Mouse (Mus musculus) brown adipose tissue, adult 24 weeks (tissue): ENCODE measurements around the gene Nedd9. TPM values are rescaled to one million over a fixed set of nuclear protein-coding genes. Genes with fewer than 3 reads are reported as not detected.

Source experiments
- H3K27ac ChIP-seq: fragments of 200-500 bp; replicated peaks from 2 replicates; pipeline ENCODE4 v1.5.1; 2012; ENCODE audit warnings: low read depth, mild to moderate bottlenecking, low read length
- H3K4me1 ChIP-seq: fragments of 200-500 bp; 2 replicates; pipeline ENCODE4 v1.6.1; 2012; ENCODE audit warnings: low read length, mixed read lengths; ENCODE audit not compliant: control insufficient read depth, insufficient read depth, insufficient read length
- H3K4me3 ChIP-seq: fragments of 200-500 bp; 2 replicates; pipeline ENCODE4 v1.5.1; 2012; ENCODE audit warnings: low read depth, mild to moderate bottlenecking, low read length, moderate library complexity; ENCODE audit not compliant: insufficient read depth
- polyA plus RNA-seq: library from polyadenylated mRNA; stranded (reverse); fragments of >200 nt; gene quantifications from 2 replicates; pipeline ENCODE4 v1.2.4, GENCODE M21; 2012; ENCODE audit not compliant: missing spikeins, insufficient read depth, insufficient read length

Gene Nedd9
- polyA plus RNA-seq, 1 experiment: 7.5 TPM

DNA sequence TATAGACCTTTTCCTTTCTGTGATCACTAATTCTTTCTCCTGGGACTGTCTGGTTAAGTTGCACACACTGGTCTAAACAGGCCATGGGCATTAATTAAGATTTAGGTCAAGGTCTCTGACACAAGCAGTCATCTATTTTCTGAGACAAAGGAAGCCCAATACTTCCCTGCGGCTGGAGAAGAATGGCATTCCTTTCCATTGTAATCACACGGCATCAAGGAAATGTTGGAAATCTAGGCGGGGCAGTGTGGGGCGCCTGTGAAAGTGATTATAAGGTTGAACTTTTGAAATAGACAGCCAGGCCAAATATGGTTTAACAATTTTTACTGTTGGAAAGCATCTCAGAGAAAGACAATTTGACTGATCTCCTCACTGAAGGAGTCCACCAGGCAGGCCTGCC lies 10.9 kb downstream of the Nedd9 start:
- Histone ChIP-seq H3K4me3 (no peak overlapping the region), H3K4me1 (peaks cover 9% of the 10 kb centered on the region; the same call in 1 of the 2 replicates), H3K27ac (peak overlapping the region; percentile 90)

DNA sequence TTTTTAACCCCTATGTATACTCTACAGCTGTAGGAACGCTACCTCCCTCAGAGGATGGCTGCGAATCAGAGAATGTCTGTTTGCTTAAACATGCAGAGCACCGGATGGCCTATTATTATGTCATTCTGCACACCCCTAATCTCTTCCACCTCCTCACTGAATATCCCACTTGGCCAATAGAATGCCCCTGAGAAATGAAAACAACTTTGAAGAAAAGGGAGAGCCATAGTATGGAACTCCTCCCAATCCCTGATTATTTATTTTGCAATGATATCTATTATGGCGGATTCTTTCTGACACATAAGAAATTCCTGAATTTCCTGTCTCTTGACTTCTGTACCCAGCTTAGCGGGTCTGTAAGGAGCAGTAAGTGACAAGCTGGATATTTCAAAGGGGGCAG lies 12.8 kb downstream of the Nedd9 start:
- Histone ChIP-seq H3K4me1 (peaks cover 9% of the 10 kb centered on the region; the same call in 1 of the 2 replicates), H3K27ac (no peak overlapping the region), H3K4me3 (no peak overlapping the region)

DNA sequence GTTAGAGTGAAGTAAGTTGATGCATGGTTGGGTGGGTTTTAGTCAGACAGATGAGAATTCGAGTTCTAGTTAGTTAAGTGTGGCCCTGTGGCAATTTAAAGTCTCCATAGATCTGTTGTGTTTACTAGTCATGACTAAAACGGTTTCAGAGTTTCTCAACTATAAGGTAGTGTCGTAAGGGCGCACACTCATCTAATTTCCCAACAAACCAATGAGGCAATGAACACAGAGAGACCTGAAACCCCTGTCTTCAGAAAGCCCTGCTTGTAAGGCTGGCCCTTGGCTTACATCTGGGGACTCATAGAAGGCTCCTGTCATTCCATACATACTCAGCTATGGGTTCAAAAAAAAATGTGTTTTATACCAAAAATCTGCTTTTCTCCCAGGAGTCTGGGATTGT lies 13.7 kb downstream of the Nedd9 start:
- Histone ChIP-seq H3K4me3 (no peak overlapping the region), H3K27ac (no peak overlapping the region), H3K4me1 (peaks cover 10% of the 10 kb centered on the region)

DNA sequence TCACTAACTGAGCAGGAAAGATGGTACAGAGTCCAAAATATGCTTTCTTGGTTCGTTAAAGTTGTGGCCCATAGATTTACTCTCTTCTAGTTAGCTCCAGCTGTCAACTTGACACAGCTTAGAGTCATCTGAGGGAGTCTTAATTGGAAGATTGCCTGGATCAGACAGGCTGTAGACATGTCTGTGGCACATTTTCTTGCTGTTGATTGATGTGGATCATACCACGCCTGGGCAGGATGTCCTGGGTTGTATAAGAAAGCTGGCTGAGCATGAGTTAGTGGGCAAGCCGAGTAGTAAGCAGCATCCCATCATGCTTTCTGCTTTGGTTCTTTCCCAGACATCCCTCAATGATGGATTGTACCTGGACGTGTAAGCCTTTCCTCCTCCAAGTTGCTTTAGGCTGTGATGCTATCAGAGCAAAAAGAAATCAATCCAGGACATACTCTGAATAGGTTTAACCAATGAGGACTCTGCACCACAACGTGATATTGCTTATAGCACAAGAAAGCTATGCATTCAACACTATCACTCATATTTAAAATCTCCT lies 14.2 kb downstream of the Nedd9 start:
- peaks cover 14% of the 10 kb centered on the region for H3K4me1 ChIP-seq
- no peak overlapping the region for H3K27ac ChIP-seq
- H3K4me3 ChIP-seq: no peak overlapping the region

DNA sequence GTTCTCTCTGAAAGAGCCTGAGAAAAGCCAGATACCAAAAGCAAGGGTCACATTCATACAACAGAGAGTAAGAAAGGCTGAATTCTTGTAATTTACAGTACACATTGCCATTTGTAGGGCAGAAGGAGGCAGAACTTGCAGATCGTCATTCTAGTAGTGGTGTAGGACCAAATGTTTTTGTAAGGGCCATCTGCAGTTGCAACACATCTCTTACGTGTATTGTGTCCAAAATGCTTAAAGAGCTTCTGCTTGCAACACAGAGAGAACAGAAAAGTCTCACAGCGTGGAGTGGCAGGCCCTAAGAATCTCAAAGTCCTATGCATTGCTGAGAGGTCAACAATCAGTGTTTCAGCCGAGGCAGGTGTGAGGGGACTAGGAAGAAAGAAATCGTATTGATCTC lies 18.9 kb downstream of the Nedd9 start:
- peak overlapping the region; percentile 99 for H3K27ac ChIP-seq
- H3K4me1 ChIP-seq: peaks cover 16% of the 10 kb centered on the region
- H3K4me3 ChIP-seq: no peak overlapping the region

DNA sequence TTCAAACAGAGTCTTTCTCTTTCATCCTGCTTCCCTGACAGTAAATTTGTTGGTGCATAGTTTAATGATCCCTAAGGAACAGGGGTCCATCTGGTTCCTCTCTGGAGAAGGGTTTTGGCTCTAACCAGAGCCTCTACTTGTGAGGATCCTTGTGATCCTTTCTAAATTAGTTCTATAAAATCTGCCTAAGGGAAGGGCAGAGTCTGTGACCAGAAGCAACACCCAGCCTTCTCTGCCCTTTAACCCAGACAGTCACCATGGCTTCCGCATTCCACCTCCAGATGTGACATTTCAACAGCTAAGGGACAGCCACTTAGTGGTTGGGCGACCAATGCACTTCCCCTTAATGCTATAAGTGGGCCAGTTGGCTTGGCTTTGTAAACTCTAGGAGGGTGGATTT lies 20.1 kb downstream of the Nedd9 start:
- Histone ChIP-seq H3K27ac (peak overlapping the region; percentile 99), H3K4me3 (no peak overlapping the region), H3K4me1 (peaks cover 16% of the 10 kb centered on the region)

DNA sequence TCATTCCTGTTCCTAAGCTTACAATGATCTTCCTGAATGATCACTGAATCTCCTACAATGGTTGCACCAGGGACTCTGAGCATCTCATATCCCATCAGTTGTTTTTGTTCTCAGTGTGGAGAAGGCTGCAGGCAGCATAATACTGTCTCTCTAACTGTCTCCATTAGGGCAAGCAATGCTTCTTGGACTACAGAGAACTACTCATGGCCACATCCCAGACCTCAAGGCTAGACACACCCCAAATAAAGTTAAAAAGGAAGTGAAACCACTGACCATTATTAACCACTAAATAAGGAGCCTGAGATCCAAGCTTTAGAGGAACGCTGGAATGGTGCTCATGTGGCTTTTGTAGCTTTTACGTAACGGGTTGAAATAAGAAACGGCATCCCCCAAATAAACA lies 20.5 kb downstream of the Nedd9 start:
- Histone ChIP-seq H3K4me3 (no peak overlapping the region), H3K4me1 (peaks cover 19% of the 10 kb centered on the region), H3K27ac (peak overlapping the region; percentile 99)

DNA sequence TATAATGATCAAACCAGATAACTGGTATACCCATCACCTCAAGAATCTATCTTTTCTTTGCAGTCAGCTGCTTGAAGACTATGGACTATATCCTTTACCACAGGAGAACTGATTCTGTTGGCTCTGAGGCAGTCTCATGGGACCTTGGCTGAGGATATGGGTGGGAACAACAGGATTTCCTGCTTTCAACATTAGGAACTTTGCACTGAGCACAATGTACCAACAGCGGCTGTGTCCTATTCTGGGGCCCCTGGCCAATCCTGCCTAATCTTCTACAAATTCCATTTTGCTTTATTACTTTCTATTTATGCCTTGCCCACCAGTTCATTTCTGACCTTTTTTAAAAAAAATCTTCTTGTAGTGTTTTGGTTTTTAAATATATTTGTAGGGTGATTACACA lies 21.0 kb downstream of the Nedd9 start:
- Histone ChIP-seq H3K4me3 (no peak overlapping the region), H3K4me1 (peaks cover 21% of the 10 kb centered on the region)

DNA sequence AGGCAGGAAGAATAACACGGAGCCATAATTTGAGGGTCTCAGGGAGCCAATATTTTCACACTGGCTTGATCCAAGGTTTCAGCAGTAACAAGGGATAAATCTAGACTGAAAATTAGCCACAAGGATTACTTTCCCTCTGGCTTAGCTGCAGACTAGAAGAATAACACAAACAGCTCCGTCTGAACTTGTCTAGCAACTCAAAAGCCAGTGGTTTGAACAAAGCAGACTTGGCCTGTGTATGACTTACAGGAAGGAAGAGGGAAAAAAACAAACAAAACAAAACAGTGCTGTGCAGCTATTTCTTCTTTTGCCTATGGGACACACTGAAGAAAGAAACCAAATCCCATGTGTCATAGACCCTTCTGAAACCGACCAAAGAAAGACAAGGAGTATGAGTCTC lies 25.7 kb downstream of the Nedd9 start:
- H3K27ac ChIP-seq: peak overlapping the region; percentile 85
- H3K4me3 ChIP-seq: no peak overlapping the region
- H3K4me1 ChIP-seq: peaks cover 30% of the 10 kb centered on the region

More for the DNA sequence above, 21.0 kb downstream of the Nedd9 start:
- peak overlapping the region; percentile 99 for H3K27ac ChIP-seq

DNA sequence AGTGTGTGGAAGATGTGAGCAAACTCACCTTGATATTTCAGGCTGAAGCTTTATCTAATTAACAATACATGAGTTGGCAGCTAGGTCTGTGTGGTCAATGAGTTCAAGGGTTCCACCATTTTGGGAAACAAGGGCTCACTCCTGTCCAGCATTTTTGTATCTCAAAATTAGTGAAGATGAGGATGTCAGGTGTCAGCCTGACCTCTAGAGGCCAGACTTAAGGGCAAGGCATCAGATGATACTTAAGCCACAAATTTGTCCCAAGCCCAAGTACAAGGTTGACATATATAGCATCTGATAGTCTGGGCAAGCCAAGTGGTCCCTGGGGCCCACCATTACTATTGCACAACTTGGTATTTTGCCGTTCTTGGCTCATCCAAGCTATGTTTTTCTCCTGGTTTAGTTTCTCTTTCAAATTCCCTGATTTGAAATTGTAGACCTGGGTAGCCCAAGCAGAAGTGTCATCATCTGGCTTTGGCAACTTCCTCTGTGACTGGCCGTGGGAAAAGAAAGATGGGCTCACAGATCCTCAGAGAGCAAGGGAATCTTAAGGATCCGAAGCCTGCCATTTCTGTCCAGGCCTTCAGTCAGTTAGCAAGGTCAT lies 27.4 kb downstream of the Nedd9 start:
- Histone ChIP-seq H3K4me3 (no peak overlapping the region), H3K27ac (no peak overlapping the region), H3K4me1 (peaks cover 29% of the 10 kb centered on the region)

DNA sequence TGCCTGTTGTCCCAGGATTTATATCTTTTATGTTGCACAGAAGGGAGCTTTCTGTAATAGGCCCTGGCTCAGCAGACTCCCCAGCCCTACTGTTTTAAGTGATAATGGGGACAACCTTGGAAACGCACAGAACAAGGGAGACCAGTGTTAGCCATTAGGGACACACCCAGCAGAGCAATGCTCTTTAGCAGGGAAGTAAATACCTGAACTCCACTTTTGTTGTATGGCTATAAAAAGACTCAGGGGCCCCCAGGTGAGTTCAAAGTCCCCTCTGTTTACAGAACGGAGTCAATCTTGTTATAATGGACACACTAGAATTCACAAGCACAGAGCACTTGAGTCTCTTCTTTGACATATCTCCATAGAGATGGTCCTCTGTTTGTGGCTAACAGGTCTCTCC lies 28.5 kb downstream of the Nedd9 start:
- H3K4me1 ChIP-seq: peaks cover 29% of the 10 kb centered on the region
- no peak overlapping the region for H3K4me3 ChIP-seq
- H3K27ac ChIP-seq: no peak overlapping the region

DNA sequence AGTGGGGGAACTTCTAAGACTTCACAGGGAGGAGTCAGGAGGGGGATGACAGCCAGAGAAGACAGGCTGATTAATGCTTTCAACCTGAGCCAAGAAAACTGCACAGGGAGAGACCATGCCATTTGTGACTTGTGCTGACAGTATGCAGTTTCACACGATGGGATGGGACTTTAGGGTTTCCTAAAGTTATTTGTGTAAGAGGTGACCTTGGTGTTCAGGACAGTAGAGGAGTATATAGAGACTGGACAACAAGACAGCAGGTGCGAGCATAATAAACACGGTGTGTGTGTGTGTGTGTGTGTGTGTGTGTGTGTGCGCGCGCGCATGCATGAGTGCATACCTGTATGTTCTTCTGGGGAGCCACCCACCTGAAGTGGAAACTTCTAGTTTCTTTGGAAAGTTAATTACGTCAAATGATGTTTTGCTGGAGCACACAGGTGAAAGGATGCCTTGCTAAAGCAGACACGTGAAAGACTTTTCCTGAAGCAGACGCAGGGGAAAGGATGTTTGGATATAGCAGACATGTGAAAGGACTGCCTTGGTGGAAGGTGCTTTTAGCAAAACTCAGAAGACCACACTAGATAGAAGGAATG lies 29.3 kb downstream of the Nedd9 start:
- Histone ChIP-seq H3K4me3 (no peak overlapping the region), H3K27ac (no peak overlapping the region; the same call in 1 of the 2 replicates), H3K4me1 (peaks cover 29% of the 10 kb centered on the region)

DNA sequence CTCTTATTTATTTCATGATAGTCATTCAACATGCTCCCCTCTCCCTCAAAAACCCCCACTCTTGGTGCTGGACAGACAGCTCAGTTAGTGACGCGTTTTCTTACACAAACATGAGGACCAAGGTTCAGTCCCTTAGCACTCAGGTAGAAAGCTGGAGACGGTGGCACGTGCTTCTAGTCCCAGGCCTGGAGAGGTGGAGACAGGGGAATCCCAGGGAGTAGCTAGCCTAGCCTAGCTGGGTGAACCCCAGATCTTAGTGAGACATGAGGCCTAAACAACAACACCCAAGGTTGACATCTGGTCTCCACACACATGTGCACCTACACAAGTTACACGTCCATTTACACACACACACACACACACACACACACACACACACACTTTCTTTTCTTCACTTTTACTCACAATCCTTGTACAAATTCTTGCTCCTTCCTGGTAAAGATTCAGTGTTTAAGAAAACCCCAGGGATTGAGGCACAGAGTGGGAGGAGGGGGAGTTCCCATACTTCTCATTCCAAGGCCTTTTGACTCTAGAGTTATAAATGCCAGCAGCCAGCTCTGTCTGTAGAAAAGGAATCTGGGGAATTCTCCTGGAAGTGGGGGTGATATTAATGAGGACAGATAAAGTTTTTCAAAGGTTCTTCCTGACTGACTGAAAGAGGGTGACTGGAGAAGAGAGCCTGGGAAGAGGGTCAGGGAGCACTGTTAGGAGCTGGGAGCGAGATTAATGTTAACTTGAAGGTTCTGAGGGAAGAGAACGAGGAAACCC lies 29.9 kb downstream of the Nedd9 start:
- Histone ChIP-seq H3K27ac (peak overlapping the region; percentile 28; the same call in 1 of the 2 replicates), H3K4me3 (no peak overlapping the region), H3K4me1 (peaks cover 29% of the 10 kb centered on the region)

DNA sequence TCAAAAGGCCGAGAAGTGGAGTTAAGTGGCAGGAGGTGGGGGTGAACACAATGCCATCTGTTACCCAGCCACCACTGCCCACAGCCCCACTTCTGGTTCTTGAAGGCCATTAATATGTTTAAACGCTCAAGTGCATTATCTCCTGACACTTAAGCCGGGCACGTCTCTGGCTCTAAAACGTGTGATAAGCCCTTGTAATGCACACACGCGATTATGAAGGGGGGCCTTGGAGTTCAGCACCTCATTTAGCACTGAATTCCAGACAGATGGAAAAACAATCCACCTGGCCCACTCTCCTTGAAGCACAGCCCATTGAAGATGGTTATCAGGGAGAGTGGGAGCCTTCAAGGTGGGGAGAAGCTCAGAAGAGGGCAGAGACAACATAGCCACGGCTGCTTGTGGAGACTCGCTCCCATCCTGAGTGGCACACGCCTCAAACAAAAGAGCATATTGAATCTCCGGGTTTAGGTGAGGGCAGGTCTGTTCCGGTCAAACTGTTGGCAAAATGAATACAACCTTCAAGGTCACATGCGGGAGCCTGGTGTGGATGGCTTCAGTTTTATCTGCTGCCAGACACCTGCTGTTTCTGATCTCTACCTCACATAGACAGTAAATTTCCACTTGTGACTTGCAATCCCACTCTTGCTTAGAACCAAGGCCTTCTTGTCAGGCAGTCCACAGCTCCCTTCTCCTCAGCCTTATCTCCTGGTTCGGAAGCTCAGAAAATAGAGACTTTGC lies 30.7 kb downstream of the Nedd9 start:
- Histone ChIP-seq H3K4me1 (peaks cover 27% of the 10 kb centered on the region), H3K27ac (peak overlapping the region; percentile 28; the same call in 1 of the 2 replicates), H3K4me3 (no peak overlapping the region)
